Mouse (Mus musculus): ENCODE data around the gene Fut2. TPM values are rescaled to one million over a fixed set of nuclear protein-coding genes. Genes with fewer than 3 reads are reported as not detected.

The Fut2 gene
- polyA plus RNA-seq, 1 experiment from 2014 or later, result 0.18 TPM

DNA sequence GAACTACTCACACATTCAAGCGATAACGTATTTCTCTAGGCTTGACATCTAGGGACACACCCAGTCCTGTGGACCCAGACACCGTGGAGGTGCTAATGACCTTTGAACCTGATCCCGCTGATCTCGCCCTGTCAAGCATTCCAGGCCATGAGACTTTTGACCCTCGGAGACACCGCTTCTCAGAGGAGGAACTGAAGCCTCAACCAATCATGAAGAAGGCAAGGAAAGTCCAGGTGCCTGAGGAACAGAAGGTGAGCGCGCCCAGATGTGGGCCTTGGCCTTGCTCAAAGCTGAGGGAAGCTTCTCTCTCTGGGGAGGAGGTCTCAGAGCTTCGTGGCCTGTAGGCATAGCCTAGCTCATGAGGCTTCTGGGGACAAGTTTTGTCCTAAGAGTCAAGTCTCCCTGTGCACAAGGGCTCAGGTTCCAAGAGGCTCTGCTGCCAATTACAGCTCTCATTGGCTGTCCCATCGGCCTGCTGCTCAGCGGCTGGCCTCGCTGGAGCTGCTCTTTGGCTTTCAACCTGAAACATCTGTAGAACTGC, 42.1 kb upstream of the Fut2 start:
- H3K9me3 ChIP-seq, result no peaks in the 10 kb centered on the region
- 0 out of 2 replicates have a peak overlapping the region, but pooled peaks have one; percentile 23 for H3K9ac ChIP-seq
- H3K4me3 ChIP-seq, result no peak overlapping the region
- no peak for ATAC-seq (replicated peaks)
- peak overlapping the region; percentile 91 for H3K4me2 ChIP-seq
- peaks cover 31% of the 10 kb centered on the region for H3K36me3 ChIP-seq (replicated peaks)
- H3K4me1 ChIP-seq, result peaks cover 71% of the 10 kb centered on the region
- WGBS, result 56% methylated on average over 13 of the region's 13 CpGs
- H3K27ac ChIP-seq, result peak overlapping the region; percentile 79
- no peaks in the 10 kb centered on the region for H3K27me3 ChIP-seq (replicated peaks)

DNA sequence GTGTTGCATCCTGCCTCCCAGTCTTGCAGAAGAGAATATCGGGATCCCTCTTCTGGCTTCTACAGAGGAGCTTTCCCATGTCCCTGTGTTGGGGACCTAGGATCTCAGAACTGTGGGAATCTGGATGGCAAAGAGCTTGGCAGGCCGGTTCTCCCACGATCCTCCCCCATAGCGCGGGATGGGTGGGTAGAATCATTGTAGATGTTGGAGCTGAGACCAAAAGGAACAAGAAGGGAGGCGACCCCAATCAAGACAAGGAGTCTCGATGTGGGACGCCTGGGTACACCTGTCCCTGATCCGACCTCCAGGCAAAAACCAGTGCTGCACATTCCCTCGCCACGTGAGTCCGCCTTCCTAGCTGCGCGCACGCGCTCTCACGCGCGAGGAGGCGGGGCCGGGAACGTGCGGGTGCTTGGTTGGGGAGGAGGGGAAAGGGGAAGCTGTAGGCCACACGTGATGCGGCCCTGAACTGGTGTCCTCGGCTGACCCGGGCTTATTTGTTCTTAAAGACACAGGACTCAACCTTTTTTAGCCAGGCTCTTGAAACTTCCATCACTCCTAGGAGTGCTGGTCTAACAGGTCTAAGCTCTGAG, 41.3 kb upstream of the Fut2 start:
- WGBS, result under 1% methylated on average over 27 of the region's 27 CpGs
- peak overlapping the region; percentile 91 for H3K4me2 ChIP-seq
- no peak for ATAC-seq (replicated peaks)

DNA sequence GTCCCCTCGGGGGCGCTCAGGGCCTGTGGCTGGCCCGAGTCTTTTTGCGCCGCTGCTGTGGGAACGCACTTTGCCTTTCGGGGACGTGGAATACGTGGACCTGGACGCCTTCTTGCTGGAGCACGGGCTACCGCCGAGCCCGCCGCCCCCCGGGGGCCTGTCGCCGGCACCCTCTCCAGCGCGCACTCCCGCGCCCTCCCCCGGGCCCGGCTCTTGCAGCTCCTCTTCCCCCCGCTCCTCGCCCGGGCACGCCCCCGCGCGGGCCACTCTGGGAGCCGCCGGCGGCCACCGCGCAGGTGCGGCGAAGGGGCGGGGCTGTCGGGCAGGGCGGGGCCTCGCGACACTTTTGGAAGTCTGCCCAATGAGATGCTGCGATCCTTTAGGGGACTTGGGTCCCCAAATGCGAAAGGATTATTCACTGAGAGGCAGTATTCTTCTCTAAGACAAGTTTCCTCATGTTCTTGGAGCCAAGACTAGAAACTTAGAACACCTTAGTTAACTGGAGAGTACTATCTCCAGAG, 40.6 kb upstream of the Fut2 start:
- Histone ChIP-seq H3K36me3 (replicated peaks) (peaks cover 18% of the 10 kb centered on the region), H3K27ac (peak overlapping the region; percentile 67), H3K4me3 (peak overlapping the region; percentile 52), H3K9me3 (no peaks in the 10 kb centered on the region), H3K4me1 (peaks cover 78% of the 10 kb centered on the region), H3K27me3 (replicated peaks) (no peaks in the 10 kb centered on the region), H3K4me2 (peak overlapping the region; percentile 91), H3K9ac (peak overlapping the region; percentile 68)
- under 1% methylated on average over 43 of the region's 45 CpGs for WGBS
- no peak for ATAC-seq (replicated peaks)

More for the DNA sequence above, 41.3 kb upstream of the Fut2 start:
- H3K27me3 ChIP-seq (replicated peaks), result no peaks in the 10 kb centered on the region
- H3K9ac ChIP-seq, result peak overlapping the region; percentile 23
- peaks cover 77% of the 10 kb centered on the region for H3K4me1 ChIP-seq
- H3K4me3 ChIP-seq, result peak overlapping the region; percentile 52
- peak overlapping the region; percentile 67 for H3K27ac ChIP-seq
- peaks cover 23% of the 10 kb centered on the region for H3K36me3 ChIP-seq (replicated peaks)
- H3K9me3 ChIP-seq, result no peaks in the 10 kb centered on the region

DNA sequence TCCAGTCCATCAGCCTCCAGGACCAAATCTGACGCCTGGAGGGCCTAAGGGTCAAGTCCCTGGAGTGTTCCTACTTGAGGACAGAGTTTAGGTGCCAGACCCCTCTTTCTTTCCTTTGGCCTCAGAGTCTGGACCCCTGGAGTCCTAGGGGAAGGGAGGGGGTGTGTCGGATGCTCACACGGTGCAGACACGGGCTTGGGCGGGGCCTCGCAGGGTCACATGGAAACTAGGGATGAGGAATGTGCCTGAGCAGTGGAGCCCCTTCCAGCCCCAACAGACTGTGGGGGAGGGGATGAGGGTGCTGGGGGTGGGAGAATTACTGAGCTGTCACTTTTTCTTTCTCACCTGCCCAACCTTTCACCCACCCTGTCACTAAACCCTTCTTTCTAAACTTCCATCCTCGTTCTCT, 39.7 kb upstream of the Fut2 start:
- H3K9ac ChIP-seq, result peak overlapping the region; percentile 68
- H3K4me3 ChIP-seq, result peak overlapping the region; percentile 52
- WGBS, result 1% methylated on average over 7 of the region's 7 CpGs
- H3K4me2 ChIP-seq, result peak overlapping the region; percentile 91
- no peaks in the 10 kb centered on the region for H3K9me3 ChIP-seq
- no peak overlapping the region for H3K27ac ChIP-seq
- H3K36me3 ChIP-seq (replicated peaks), result peaks cover 9% of the 10 kb centered on the region
- ATAC-seq (replicated peaks), result no peak
- H3K27me3 ChIP-seq (replicated peaks), result no peaks in the 10 kb centered on the region
- H3K4me1 ChIP-seq, result peaks cover 84% of the 10 kb centered on the region

DNA sequence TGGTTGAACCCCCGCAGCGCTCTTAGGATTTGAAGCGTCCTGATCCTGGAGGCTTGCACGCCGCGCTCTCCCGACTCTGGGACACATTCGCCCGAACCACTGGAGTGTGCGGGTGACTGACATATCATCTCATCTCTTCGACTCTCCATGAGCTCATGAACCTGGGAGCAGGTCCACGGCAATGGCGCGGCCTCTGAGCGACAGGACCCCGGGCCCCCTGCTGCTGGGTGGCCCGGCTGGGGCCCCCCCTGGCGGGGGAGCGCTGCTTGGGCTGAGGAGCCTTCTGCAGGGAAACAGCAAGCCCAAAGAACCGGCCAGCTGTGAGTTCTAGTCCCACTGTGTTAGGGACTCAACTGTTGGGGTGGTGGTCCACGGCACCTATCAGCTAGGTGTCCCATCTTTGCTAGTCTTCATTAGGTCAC, 39.3 kb upstream of the Fut2 start:
- WGBS, result under 1% methylated on average over 21 of the region's 21 CpGs
- H3K9ac ChIP-seq, result peak overlapping the region; percentile 68

DNA sequence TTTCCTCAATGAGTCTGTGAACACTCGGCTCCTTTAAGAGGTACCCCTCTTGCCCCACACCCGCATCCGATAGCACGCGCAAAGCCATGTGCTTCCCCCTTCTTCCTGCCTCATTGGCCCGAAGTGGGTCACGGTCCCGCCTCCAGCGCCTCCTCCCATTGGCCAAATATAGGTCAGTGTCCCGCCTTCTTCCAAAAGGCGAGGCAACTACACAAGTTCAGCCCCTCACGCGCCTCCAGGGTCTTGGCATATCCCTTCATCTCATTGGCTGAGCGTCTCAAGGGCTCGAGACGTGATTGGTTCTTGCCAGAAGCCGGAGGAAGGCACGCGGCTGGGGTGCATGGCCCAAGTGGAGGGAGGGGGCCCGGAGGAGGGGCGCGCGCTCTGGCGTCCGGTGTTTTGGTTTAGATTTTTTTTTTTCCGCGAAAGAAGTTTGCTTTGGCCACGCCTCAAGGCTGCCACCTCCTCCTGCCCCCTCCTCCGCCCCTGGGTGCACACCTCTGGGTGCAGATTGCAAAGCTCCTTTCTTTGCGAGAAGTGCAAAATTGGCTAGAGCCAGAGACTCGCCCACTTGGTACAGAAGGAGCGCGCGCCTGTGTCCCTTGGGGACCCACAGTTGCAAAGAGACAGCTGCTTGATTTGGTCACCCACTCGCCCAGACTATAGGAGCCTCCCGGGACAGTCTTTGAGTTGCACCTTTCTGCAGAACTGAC, 38.7 kb upstream of the Fut2 start, which contains the start of gene Dbp:
Gene Dbp (plus strand): TSS at position 359 of the 713 bp plus-strand sequence.
- H3K36me3 ChIP-seq (replicated peaks), result no peaks in the 10 kb centered on the region
- H3K4me2 ChIP-seq, result peak within 1 kb of the TSS; percentile 91
- ATAC-seq (replicated peaks), result peak; percentile 84
- H3K4me3 ChIP-seq, result peak within 1 kb of the TSS; percentile 52
- no peaks in the 10 kb centered on the region for H3K9me3 ChIP-seq
- H3K4me1 ChIP-seq, result peaks cover 82% of the 10 kb centered on the region
- 0% methylated on average over 36 of the region's 36 CpGs for whole genome bisulfite sequencing
- no peaks in the 10 kb centered on the region for H3K27me3 ChIP-seq (replicated peaks)
- peak within 1 kb of the TSS; percentile 89 for H3K27ac ChIP-seq
- peak within 1 kb of the TSS; percentile 68 for H3K9ac ChIP-seq

More for the DNA sequence above, 39.3 kb upstream of the Fut2 start:
- ATAC-seq (replicated peaks), result no peak
- Histone ChIP-seq H3K4me3 (peak overlapping the region; percentile 52), H3K27me3 (replicated peaks) (no peaks in the 10 kb centered on the region), H3K27ac (peak overlapping the region; percentile 89), H3K9me3 (no peaks in the 10 kb centered on the region), H3K4me1 (peaks cover 83% of the 10 kb centered on the region), H3K36me3 (replicated peaks) (peaks cover 4% of the 10 kb centered on the region), H3K4me2 (peak overlapping the region; percentile 91)

DNA sequence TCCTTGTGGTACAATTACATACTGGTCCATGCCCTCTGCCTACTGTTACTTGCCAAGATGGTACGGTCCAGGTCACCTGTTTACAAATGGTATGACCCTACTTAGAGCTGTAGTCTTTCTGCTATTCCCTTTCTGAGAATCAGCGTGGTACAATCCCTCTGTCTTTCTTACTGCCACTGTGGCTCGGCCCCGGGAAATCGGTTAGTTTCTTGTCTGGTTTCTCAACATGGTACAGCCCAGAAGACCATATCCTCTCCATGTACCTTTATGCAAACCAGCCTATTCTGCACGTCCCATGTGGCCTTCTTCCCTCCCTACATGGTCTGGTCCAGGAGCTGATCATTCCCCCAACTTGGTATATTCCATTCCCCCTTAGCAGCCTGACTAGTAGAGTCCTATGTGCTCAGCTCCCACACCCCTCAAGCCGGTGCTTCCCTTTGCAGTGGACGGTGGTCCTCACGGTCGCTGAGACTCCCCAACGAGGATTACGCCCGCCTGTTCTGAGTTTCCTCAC, 37.9 kb upstream of the Fut2 start:
- Histone ChIP-seq H3K9me3 (no peaks in the 10 kb centered on the region), H3K27ac (peak overlapping the region; percentile 89), H3K4me2 (peak overlapping the region; percentile 91), H3K4me1 (peaks cover 79% of the 10 kb centered on the region), H3K4me3 (peak overlapping the region; percentile 52), H3K36me3 (replicated peaks) (no peaks in the 10 kb centered on the region), H3K9ac (peak overlapping the region; percentile 48), H3K27me3 (replicated peaks) (no peaks in the 10 kb centered on the region)
- under 1% methylated on average over 13 of the region's 13 CpGs for WGBS
- ATAC-seq (replicated peaks), result peak; percentile 68

DNA sequence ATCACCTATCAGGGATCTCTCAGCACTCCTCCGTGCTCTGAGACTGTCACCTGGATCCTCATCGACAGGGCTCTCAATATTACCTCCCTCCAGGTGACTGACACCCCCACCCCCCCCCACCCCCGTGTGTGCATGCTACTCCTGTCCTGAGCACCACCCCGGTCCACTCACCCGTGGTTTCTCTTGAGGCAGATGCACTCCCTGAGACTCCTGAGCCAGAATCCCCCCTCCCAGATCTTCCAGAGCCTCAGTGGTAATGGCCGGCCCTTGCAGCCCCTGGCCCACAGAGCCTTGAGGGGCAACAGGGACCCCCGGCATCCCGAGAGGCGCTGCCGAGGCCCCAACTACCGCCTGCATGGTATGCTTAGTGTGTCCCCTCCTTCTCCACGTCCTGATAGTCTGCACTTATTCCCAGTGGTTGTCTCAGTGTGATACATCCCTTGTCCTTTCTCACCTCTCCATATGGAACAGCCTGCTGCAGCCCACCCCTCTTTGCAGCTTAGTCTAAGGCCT, 37.4 kb upstream of the Fut2 start:
- WGBS, result 35% methylated on average over 12 of the region's 12 CpGs
- no peak for ATAC-seq (replicated peaks)

DNA sequence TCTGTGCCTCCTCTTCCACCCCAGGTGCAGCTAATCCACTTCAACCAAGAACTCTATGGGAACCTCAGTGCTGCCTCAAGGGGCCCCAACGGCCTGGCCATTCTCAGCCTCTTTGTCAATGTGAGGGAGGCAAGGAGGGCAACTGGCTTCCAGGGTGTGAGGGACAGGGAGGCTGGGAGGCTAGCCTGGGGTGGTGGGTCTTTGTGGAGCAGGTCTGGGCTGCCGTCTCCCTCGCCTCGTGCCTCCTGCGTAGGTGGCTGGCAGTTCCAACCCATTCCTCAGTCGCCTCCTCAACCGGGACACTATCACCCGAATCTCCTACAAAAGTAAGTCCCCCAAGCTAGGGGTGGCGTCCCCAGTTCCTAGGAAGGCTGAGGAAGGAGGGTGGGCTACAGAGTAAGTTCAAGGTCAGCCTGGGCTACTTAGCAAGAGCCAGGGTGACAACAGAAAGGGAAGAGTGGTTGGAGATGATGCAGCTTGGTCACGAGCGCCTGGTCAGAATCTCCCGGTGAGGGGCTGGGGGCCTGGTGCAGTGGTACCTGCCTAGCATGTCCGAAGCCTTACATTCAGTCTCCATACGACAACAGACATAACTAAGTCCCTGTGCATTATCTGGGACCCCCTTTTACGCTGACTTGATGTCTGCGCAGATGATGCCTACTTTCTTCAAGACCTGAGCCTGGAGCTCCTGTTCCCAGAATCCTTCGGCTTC, 36.8 kb upstream of the Fut2 start:
- Histone ChIP-seq H3K4me1 (peaks cover 77% of the 10 kb centered on the region), H3K9ac (peak overlapping the region; percentile 48; the same call in 1 of the 2 replicates), H3K27ac (peak overlapping the region; percentile 89), H3K36me3 (replicated peaks) (no peaks in the 10 kb centered on the region), H3K4me2 (peak overlapping the region; percentile 91), H3K4me3 (peak overlapping the region; percentile 52), H3K9me3 (no peaks in the 10 kb centered on the region), H3K27me3 (replicated peaks) (no peaks in the 10 kb centered on the region)
- ATAC-seq (replicated peaks), result no peak
- 92% methylated on average over 17 of the region's 17 CpGs for WGBS

More for the DNA sequence above, 37.4 kb upstream of the Fut2 start:
- peak overlapping the region; percentile 91 for H3K4me2 ChIP-seq
- peak overlapping the region; percentile 48 for H3K9ac ChIP-seq
- peaks cover 79% of the 10 kb centered on the region for H3K4me1 ChIP-seq
- H3K36me3 ChIP-seq (replicated peaks), result no peaks in the 10 kb centered on the region
- H3K27ac ChIP-seq, result peak overlapping the region; percentile 89
- no peaks in the 10 kb centered on the region for H3K9me3 ChIP-seq
- H3K27me3 ChIP-seq (replicated peaks), result no peaks in the 10 kb centered on the region
- H3K4me3 ChIP-seq, result peak overlapping the region; percentile 52

DNA sequence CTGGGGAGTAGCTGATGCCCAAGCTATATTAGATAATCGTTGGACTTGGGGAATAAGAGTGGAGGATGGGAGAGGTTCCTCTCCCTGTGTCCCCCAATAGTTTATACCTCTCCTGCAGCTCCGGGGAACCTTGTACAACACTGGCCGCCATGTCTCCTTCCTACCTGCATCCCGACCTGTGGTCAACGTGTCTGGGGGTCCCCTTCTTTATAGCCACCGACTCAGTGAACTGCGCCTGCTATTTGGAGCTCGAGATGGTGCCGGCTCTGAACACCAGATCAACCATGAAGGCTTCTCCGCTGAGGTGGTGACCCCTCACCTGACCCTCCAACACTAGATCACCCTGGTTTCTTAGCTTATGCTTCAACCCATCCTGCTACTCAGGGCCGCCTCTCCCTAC, 36.1 kb upstream of the Fut2 start:
- peaks cover 70% of the 10 kb centered on the region for H3K4me1 ChIP-seq
- no peak overlapping the region for H3K27ac ChIP-seq
- H3K9me3 ChIP-seq, result no peaks in the 10 kb centered on the region

DNA sequence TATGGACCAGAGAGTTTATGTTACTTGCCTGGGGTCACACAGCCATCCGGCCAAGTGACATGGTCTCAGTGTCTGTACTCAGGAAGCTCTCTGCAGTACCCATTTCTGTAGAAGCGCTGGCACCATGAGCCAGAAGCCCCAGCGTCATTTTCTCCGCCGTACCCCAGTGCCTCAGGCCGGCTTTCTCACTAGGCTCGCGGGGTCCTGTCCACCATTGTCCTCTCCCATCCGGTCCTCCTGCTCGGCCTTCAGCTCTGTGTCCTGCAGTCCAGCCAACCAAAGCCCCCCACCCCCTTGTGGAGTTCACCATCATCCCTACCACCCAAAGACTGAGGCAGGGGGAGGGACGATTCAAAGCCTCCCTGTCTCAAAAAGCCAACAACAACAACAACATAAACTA, 35.4 kb upstream of the Fut2 start:
- no peak for ATAC-seq (replicated peaks)
- H3K4me3 ChIP-seq, result no peak overlapping the region

More for the DNA sequence above, 36.1 kb upstream of the Fut2 start:
- H3K27me3 ChIP-seq (replicated peaks), result no peaks in the 10 kb centered on the region
- no peak overlapping the region for H3K4me3 ChIP-seq
- ATAC-seq (replicated peaks), result no peak
- peak overlapping the region; percentile 91; the same call in 1 of the 2 replicates for H3K4me2 ChIP-seq
- 93% methylated on average over 11 of the region's 11 CpGs for WGBS
- no peak overlapping the region for H3K9ac ChIP-seq
- no peaks in the 10 kb centered on the region for H3K36me3 ChIP-seq (replicated peaks)

More for the DNA sequence above, 35.4 kb upstream of the Fut2 start:
- no peaks in the 10 kb centered on the region for H3K27me3 ChIP-seq (replicated peaks)
- no peak overlapping the region for H3K27ac ChIP-seq
- peaks cover 63% of the 10 kb centered on the region for H3K4me1 ChIP-seq
- H3K4me2 ChIP-seq, result peak overlapping the region; percentile 88
- peak overlapping the region; percentile 7; the same call in 1 of the 2 replicates for H3K9ac ChIP-seq
- 84% methylated on average over 11 of the region's 11 CpGs for WGBS
- H3K9me3 ChIP-seq, result no peaks in the 10 kb centered on the region
- no peaks in the 10 kb centered on the region for H3K36me3 ChIP-seq (replicated peaks)
